Mouse (Mus musculus): ENCODE results near the gene Atf2.
"Not testable (repeated sequence)": the region's sequence is repeated elsewhere in the genome, so short reads cannot be mapped to it uniquely, and the experiment has no call there.

DNA sequence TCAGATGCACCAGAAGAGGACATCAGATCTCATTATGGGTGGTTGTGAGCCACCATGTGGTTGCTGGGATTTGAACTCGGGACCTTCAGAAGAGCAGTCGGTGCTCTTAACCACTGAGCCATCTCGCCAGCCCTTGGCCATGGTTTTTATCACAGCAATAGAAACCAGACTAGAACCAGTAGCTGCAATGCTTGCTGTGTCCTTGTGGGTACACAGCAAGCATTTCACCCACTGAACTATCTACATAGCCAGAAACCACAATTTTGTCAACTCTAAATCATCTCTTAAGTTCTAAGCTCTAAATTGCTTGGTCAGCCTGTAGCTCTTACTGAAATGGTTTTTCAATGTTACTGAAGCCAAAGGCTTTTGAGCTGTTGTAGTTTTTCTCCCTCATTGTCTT is 9.9 kb upstream of the Atf2 start:
- TF ChIP-seq CTCF (IDR thresholded peaks at IDR 0.05; ENCODE audit: control insufficient read depth, insufficient read depth, insufficient replicate concordance, low read depth, low read length); POLR2A (IDR thresholded peaks at IDR 0.05; ENCODE audit: control insufficient read depth, low read depth, low read length): not testable (repeated sequence)

Measured in testis, adult 2 months (tissue).